Mouse (Mus musculus): ENCODE data around the gene Ptprh. TPM values are rescaled to one million over a fixed set of nuclear protein-coding genes. Genes with fewer than 3 reads are reported as not detected.
"Not testable (repeated sequence)": the region's sequence is repeated elsewhere in the genome, so short reads cannot be mapped to it uniquely, and the experiment has no call there.

Ptprh gene
- total and polyA plus RNA-seq, 3 experiments: not detected

GRCm38 (mm10) chr7:4572361-4572760, 31.5 kb downstream of the Ptprh start:
- H3K9me3 ChIP-seq (replicated peaks; ENCODE audit: low read length); dilution Hi-C loops (cut with MboI; ENCODE audit: extremely low pct_ligation_motif_present, extremely low pct_unique_long_range_greater_than_20kb, low sequenced_read_pairs): not testable (repeated sequence)

GRCm38 (mm10) chr7:4562660-4563059, 41.2 kb downstream of the Ptprh start:
- in situ Hi-C loops (cut with MboI; ENCODE audit: low pct_ligation_motif_present, low pct_unique_long_range_greater_than_20kb, low sequenced_read_pairs): loop anchor here (10.0 kb wide), 2 partner anchors 62 to 382 kb away; no protein-coding TSS in a partner anchor

More at GRCm38 (mm10) chr7:4572361-4572760, 31.5 kb downstream of the Ptprh start:
- H3K9ac ChIP-seq (ENCODE audit: insufficient read depth, low read depth); H3K4me2 ChIP-seq (ENCODE audit: insufficient read depth, low read depth, poor library complexity, severe bottlenecking); H3K4me1 ChIP-seq (ENCODE audit: control insufficient read depth in 1 of 2, insufficient read depth in 2 of 2); H3K79me2 ChIP-seq (replicated peaks; ENCODE audit: control insufficient read depth, extremely low read depth, insufficient read depth, poor library complexity, severe bottlenecking); H3K27me3 ChIP-seq (replicated peaks); H3K36me3 ChIP-seq (replicated peaks in 1 of 2; ENCODE audit: control insufficient read depth in 1 of 2, insufficient read depth in 1 of 2, low read length in 1 of 2); H3K27ac ChIP-seq (ENCODE audit: insufficient read depth, low read depth); H3K4me3 ChIP-seq (replicated peaks in 1 of 3; ENCODE audit: low read depth in 2 of 3, low read length in 2 of 3, poor library complexity in 1 of 3); DNase-seq (ENCODE audit: extremely low read depth); in situ Hi-C loops (cut with MboI; ENCODE audit: low pct_ligation_motif_present, low pct_unique_long_range_greater_than_20kb, low sequenced_read_pairs): not testable (repeated sequence)

GRCm38 (mm10) chr7:4557167-4557560, 46.7 kb downstream of the Ptprh start:
- no peaks in the 10 kb centered on the region for H3K36me3 ChIP-seq (replicated peaks in 1 of 2; ENCODE audit: control insufficient read depth in 1 of 2, insufficient read depth in 1 of 2, low read length in 1 of 2)
- no peak for DNase-seq (ENCODE audit: extremely low read depth)
- dilution Hi-C loops (cut with MboI; ENCODE audit: extremely low pct_ligation_motif_present, extremely low pct_unique_long_range_greater_than_20kb, low sequenced_read_pairs): no loop called here
- no peaks in the 10 kb centered on the region for H3K79me2 ChIP-seq (replicated peaks; ENCODE audit: control insufficient read depth, extremely low read depth, insufficient read depth, poor library complexity, severe bottlenecking)
- H3K4me1 ChIP-seq (ENCODE audit: control insufficient read depth in 1 of 2, insufficient read depth in 2 of 2): no peaks in the 10 kb centered on the region
- no peak overlapping the region for H3K27ac ChIP-seq (ENCODE audit: insufficient read depth, low read depth)
- H3K27me3 ChIP-seq (replicated peaks): peaks cover 38% of the 10 kb centered on the region
- H3K4me2 ChIP-seq (ENCODE audit: insufficient read depth, low read depth, poor library complexity, severe bottlenecking): peak overlapping the region; percentile 39; the same call in 1 of the 2 replicates
- no peak for TF ChIP-seq JUND (conservative IDR thresholded peaks at IDR 0.05; ENCODE audit: low read depth, low read length)
- TF ChIP-seq POLR2A (IDR thresholded peaks at IDR 0.05; ENCODE audit: low read depth, low read length): no peak
- TF ChIP-seq POLR2AphosphoS2 (IDR thresholded peaks at IDR 0.05; ENCODE audit: low read depth, low read length): no peak
- no peak for TF ChIP-seq USF2 (conservative IDR thresholded peaks at IDR 0.05; ENCODE audit: low read depth, low read length)
- TF ChIP-seq KAT2A (IDR thresholded peaks at IDR 0.05; ENCODE audit: insufficient replicate concordance, low read length): no peak
- TF ChIP-seq SMC3 (IDR thresholded peaks at IDR 0.05; ENCODE audit: low read depth, low read length): no peak
- TF ChIP-seq RAD21 (IDR thresholded peaks at IDR 0.05; ENCODE audit: low read depth, low read length): no peak
- TF ChIP-seq ZNF384 (IDR thresholded peaks at IDR 0.05; ENCODE audit: low read depth, low read length): no peak
- no peak for TF ChIP-seq SIN3A (IDR thresholded peaks at IDR 0.05; ENCODE audit: low read length)
- TF ChIP-seq MYC (IDR thresholded peaks at IDR 0.05; ENCODE audit: low read depth, low read length): no peak
- TF ChIP-seq ZC3H11A (IDR thresholded peaks at IDR 0.05; ENCODE audit: low read depth, low read length): no peak
- no peak for TF ChIP-seq MAFK (IDR thresholded peaks at IDR 0.05; ENCODE audit: insufficient replicate concordance, low read length)
- TF ChIP-seq IRF4 (IDR thresholded peaks at IDR 0.05; ENCODE audit: low read depth, low read length): no peak
- TF ChIP-seq MAX (IDR thresholded peaks at IDR 0.05; ENCODE audit: low read length): no peak
- TF ChIP-seq GABPA (IDR thresholded peaks at IDR 0.05; ENCODE audit: insufficient replicate concordance, low read depth, low read length): no peak
- no peak for TF ChIP-seq MXI1 (IDR thresholded peaks at IDR 0.05; ENCODE audit: low read depth, low read length)
- TF ChIP-seq ETS1 (conservative IDR thresholded peaks at IDR 0.05; ENCODE audit: low read depth, low read length): no peak
- TF ChIP-seq ELF1 (IDR thresholded peaks at IDR 0.05; ENCODE audit: low read depth, low read length): no peak
- no peak overlapping the region for H3K9ac ChIP-seq (ENCODE audit: insufficient read depth, low read depth)
- no peaks in the 10 kb centered on the region for H3K9me3 ChIP-seq (replicated peaks; ENCODE audit: low read length)
- no peak overlapping the region for H3K4me3 ChIP-seq (replicated peaks in 1 of 3; ENCODE audit: low read depth in 2 of 3, low read length in 2 of 3, poor library complexity in 1 of 3)
- in situ Hi-C loops (cut with MboI; ENCODE audit: low pct_ligation_motif_present, low pct_unique_long_range_greater_than_20kb, low sequenced_read_pairs): no loop called here

More at GRCm38 (mm10) chr7:4562660-4563059, 41.2 kb downstream of the Ptprh start:
- dilution Hi-C loops (cut with MboI; ENCODE audit: extremely low pct_ligation_motif_present, extremely low pct_unique_long_range_greater_than_20kb, low sequenced_read_pairs): no loop called here
- no peaks in the 10 kb centered on the region for H3K9me3 ChIP-seq (replicated peaks; ENCODE audit: low read length)
- H3K4me1 ChIP-seq (ENCODE audit: control insufficient read depth in 1 of 2, insufficient read depth in 2 of 2): no peaks in the 10 kb centered on the region
- DNase-seq (ENCODE audit: extremely low read depth): no peak
- no peaks in the 10 kb centered on the region for H3K79me2 ChIP-seq (replicated peaks; ENCODE audit: control insufficient read depth, extremely low read depth, insufficient read depth, poor library complexity, severe bottlenecking)
- H3K27me3 ChIP-seq (replicated peaks): peaks cover 2% of the 10 kb centered on the region
- no peak overlapping the region for H3K27ac ChIP-seq (ENCODE audit: insufficient read depth, low read depth)
- TF ChIP-seq CTCF (conservative IDR thresholded peaks at IDR 0.05 in 1 of 2, IDR thresholded peaks at IDR 0.05 in 1 of 2; ENCODE audit: low read depth in 2 of 2, low read length in 2 of 2) (peak in 1 of 2 experiments; percentile 31; a peak in 3 of 4 replicates), USF2 (conservative IDR thresholded peaks at IDR 0.05; ENCODE audit: low read depth, low read length) (no peak)
- no peak overlapping the region for H3K9ac ChIP-seq (ENCODE audit: insufficient read depth, low read depth)
- no peak overlapping the region for H3K4me3 ChIP-seq (replicated peaks in 1 of 3; ENCODE audit: low read depth in 2 of 3, low read length in 2 of 3, poor library complexity in 1 of 3)
- H3K36me3 ChIP-seq (replicated peaks in 1 of 2; ENCODE audit: control insufficient read depth in 1 of 2, insufficient read depth in 1 of 2, low read length in 1 of 2): no peaks in the 10 kb centered on the region
- no peak overlapping the region for H3K4me2 ChIP-seq (ENCODE audit: insufficient read depth, low read depth, poor library complexity, severe bottlenecking)
